Mouse (Mus musculus): Measurements from ENCODE around the gene Syt9.

GRCm38 (mm10) chr7:107526299-107526698 is 155.8 kb downstream of the Syt9 start:
- no peak for TF ChIP-seq POLR2A (IDR thresholded peaks at IDR 0.05; ENCODE audit: borderline replicate concordance, low read depth, low read length)
- no peak for TF ChIP-seq CTCF (IDR thresholded peaks at IDR 0.05; ENCODE audit: low read depth, low read length)
